Mouse (Mus musculus) bone marrow macrophage, adult 2 months (primary cell): ENCODE results near the gene Clic4.

Source experiments
- CTCF ChIP-seq: IDR thresholded peaks from 2 replicates; pipeline ENCODE4 v1.5.1; 2012; ENCODE audit warnings: low read depth, mild to moderate bottlenecking, low read length, moderate library complexity
- POLR2A ChIP-seq: IDR thresholded peaks from 2 replicates; pipeline ENCODE4 v1.6.1; 2012; ENCODE audit warnings: mild to moderate bottlenecking, low read depth, low read length, borderline replicate concordance

DNA sequence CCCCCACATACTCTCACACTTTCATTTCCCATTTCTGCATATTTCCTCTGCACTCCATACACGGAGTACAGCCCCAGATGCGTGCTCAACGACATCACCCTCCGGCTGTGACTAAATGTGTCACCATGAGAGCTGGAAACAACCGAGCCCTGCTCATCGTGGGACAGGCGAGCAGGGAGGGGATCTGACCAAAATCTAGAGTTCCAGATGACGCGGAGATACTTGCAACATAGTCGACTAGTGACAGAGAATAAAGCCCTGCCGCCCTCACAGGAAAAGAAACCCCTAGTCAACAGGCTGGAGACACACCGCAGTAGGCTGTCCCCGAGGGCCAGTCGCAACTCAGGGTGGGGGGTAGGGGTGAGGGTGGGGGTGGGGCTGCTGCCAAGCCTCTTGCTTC, 69.3 kb downstream of the Clic4 start:
- no peak for TF ChIP-seq CTCF
- TF ChIP-seq POLR2A: no peak
